Mouse (Mus musculus) MEL (cell line): ENCODE measurements at regions not wholly inside any gene's neighbourhood (a gene's known extent, or its start where the extent isn't known, plus 50 kb on each side); places are given as distances from the start of the nearest gene placed in this dataset.
"Not testable (repeated sequence)": the region's sequence is repeated elsewhere in the genome, so short reads cannot be mapped to it uniquely, and the experiment has no call there.

Experiments used
- DNase-seq: peaks from one replicate; pipeline ENCODE4 v3.0.0; 2011; ENCODE audit warnings: low read depth, low spot score
- H3K27ac ChIP-seq: 2 replicates; pipeline ENCODE4 v1.5.1; 2012; ENCODE audit warnings: low read depth, mild to moderate bottlenecking, control low read depth, low read length, moderate library complexity; ENCODE audit not compliant: control insufficient read depth
- H3K27me3 ChIP-seq, 2 experiments: fragments of 150-350 bp in 1 of 2; sonication (generic) in 1 of 2; 2 replicates each; pipeline ENCODE4 v1.6.1; 2012; ENCODE audit warnings: low read length in 2 of 2, mild to moderate bottlenecking in 2 of 2, improper control_type of control experiment in 1 of 2, moderate library complexity in 1 of 2; ENCODE audit not compliant: insufficient read depth in 2 of 2, control insufficient read depth in 1 of 2
- H3K36me3 ChIP-seq, 2 experiments: 2 replicates each; pipeline ENCODE4 v1.6.1; 2012 to 2014; ENCODE audit warnings: low read length in 2 of 2, improper control_type of control experiment in 1 of 2, inconsistent platforms in 1 of 2, mild to moderate bottlenecking in 1 of 2; ENCODE audit not compliant: insufficient read depth in 2 of 2, control insufficient read depth in 1 of 2
- H3K4me1 ChIP-seq, 2 experiments: fragments of 150-350 bp in 1 of 2; sonication (generic) in 1 of 2; 2 replicates each; pipeline ENCODE4 v1.6.1; 2012; ENCODE audit warnings: low read length in 2 of 2, improper control_type of control experiment in 1 of 2, mild to moderate bottlenecking in 1 of 2; ENCODE audit not compliant: insufficient read depth in 2 of 2, control insufficient read depth in 1 of 2
- H3K4me3 ChIP-seq, 2 experiments: fragments of 150-350 bp in 1 of 2; sonication (generic) in 1 of 2; 2 replicates each; pipeline ENCODE4 v1.5.1; 2012; ENCODE audit warnings: low read depth in 2 of 2, low read length in 2 of 2, mild to moderate bottlenecking in 2 of 2, moderate library complexity in 2 of 2, control low read depth in 1 of 2, improper control_type of control experiment in 1 of 2; ENCODE audit not compliant: control insufficient read depth in 1 of 2, insufficient read depth in 1 of 2
- H3K79me2 ChIP-seq: 2 replicates; pipeline ENCODE4 v1.6.1; 2012; ENCODE audit warnings: mild to moderate bottlenecking, low read length, moderate library complexity; ENCODE audit not compliant: control insufficient read depth, poor library complexity, insufficient read depth
- H3K9ac ChIP-seq: 2 replicates; pipeline ENCODE4 v1.6.1; 2012; ENCODE audit warnings: low read depth, mild to moderate bottlenecking, control low read depth, low read length, moderate library complexity; ENCODE audit not compliant: control insufficient read depth, poor library complexity, severe bottlenecking
- H3K9me3 ChIP-seq: fragments of 150-350 bp; sonication (generic); replicated peaks from 2 replicates; pipeline ENCODE4 v1.6.1; 2012; ENCODE audit warnings: mild to moderate bottlenecking, low read length, improper control_type of control experiment, moderate library complexity; ENCODE audit not compliant: insufficient read depth
- CHD1 ChIP-seq: IDR thresholded peaks from 2 replicates; pipeline ENCODE4 v1.6.1; 2012; ENCODE audit warnings: low read depth, mild to moderate bottlenecking, inconsistent platforms, low read length, improper control_type of control experiment
- CHD2 ChIP-seq: IDR thresholded peaks from 2 replicates; pipeline ENCODE4 v1.6.1; 2011; ENCODE audit warnings: low read length, improper control_type of control experiment
- CTCF ChIP-seq, 3 experiments: IDR thresholded peaks in 2 of 3; conservative IDR thresholded peaks in 1 of 3; 2 replicates each; pipeline ENCODE4 v1.5.1; 2011 to 2012; ENCODE audit warnings: low read length in 3 of 3, low read depth in 2 of 3, mild to moderate bottlenecking in 2 of 3, improper control_type of control experiment in 1 of 3, inconsistent platforms in 1 of 3, mixed read lengths in 1 of 3, moderate library complexity in 1 of 3; ENCODE audit not compliant: control insufficient read depth in 1 of 3, insufficient read depth in 1 of 3, poor library complexity in 1 of 3, severe bottlenecking in 1 of 3
- EP300 ChIP-seq, 2 experiments: IDR thresholded peaks; 2 replicates each; pipeline ENCODE4 v1.6.1; 2011; ENCODE audit warnings: improper control_type of control experiment in 2 of 2, low read length in 2 of 2, low read depth in 1 of 2, mild to moderate bottlenecking in 1 of 2
- ETS1 ChIP-seq: IDR thresholded peaks from 2 replicates; pipeline ENCODE4 v1.6.1; 2012; ENCODE audit warnings: low read depth, mild to moderate bottlenecking, inconsistent platforms, low read length, improper control_type of control experiment, moderate library complexity
- GATA1 ChIP-seq: IDR thresholded peaks from 2 replicates; pipeline ENCODE4 v1.6.1; 2011; ENCODE audit warnings: low read depth, low read length, improper control_type of control experiment
- JUND ChIP-seq: IDR thresholded peaks from 2 replicates; pipeline ENCODE4 v1.6.1; 2011; ENCODE audit warnings: low read depth, mild to moderate bottlenecking, improper control_type of control experiment, low read length
- KAT2A ChIP-seq: conservative IDR thresholded peaks from 2 replicates; pipeline ENCODE4 v1.6.1; 2012; ENCODE audit warnings: low read depth, low read length, improper control_type of control experiment, inconsistent platforms
- MAFK ChIP-seq: IDR thresholded peaks from 2 replicates; pipeline ENCODE4 v1.6.1; 2011; ENCODE audit warnings: low read depth, mild to moderate bottlenecking, low read length, improper control_type of control experiment, borderline replicate concordance
- MAZ ChIP-seq: IDR thresholded peaks from 2 replicates; pipeline ENCODE4 v1.6.1; 2012; ENCODE audit warnings: low read depth, mild to moderate bottlenecking, inconsistent platforms, low read length, improper control_type of control experiment
- MEF2A ChIP-seq: IDR thresholded peaks from 2 replicates; pipeline ENCODE4 v1.6.1; 2014; ENCODE audit warnings: low read depth, mild to moderate bottlenecking, inconsistent platforms, low read length, improper control_type of control experiment; ENCODE audit not compliant: poor library complexity, insufficient replicate concordance, severe bottlenecking; ENCODE audit errors: extremely low read depth
- MXI1 ChIP-seq: IDR thresholded peaks from 2 replicates; pipeline ENCODE4 v1.6.1; 2011; ENCODE audit warnings: mild to moderate bottlenecking, low read depth, low read length, improper control_type of control experiment
- MYB ChIP-seq: IDR thresholded peaks from 2 replicates; pipeline ENCODE4 v1.6.1; 2011; ENCODE audit warnings: mild to moderate bottlenecking, low read depth, low read length, improper control_type of control experiment
- MYC ChIP-seq: IDR thresholded peaks from 2 replicates; pipeline ENCODE4 v1.6.1; 2011; ENCODE audit warnings: low read depth, mild to moderate bottlenecking, low read length, improper control_type of control experiment, moderate library complexity
- POLR2A ChIP-seq, 2 experiments: IDR thresholded peaks; 2 replicates each; pipeline ENCODE4 v1.6.1; 2011 to 2012; ENCODE audit warnings: low read length in 2 of 2, mild to moderate bottlenecking in 2 of 2, control low read depth in 1 of 2, improper control_type of control experiment in 1 of 2, low read depth in 1 of 2, moderate library complexity in 1 of 2; ENCODE audit not compliant: control insufficient read depth in 1 of 2, insufficient read depth in 1 of 2, poor library complexity in 1 of 2
- POLR2AphosphoS2 ChIP-seq: IDR thresholded peaks from 2 replicates; pipeline ENCODE4 v1.6.1; 2011; ENCODE audit warnings: low read length, improper control_type of control experiment
- SMC3 ChIP-seq: IDR thresholded peaks from 2 replicates; pipeline ENCODE4 v1.6.1; 2011; ENCODE audit warnings: low read depth, low read length, improper control_type of control experiment
- TBP ChIP-seq: IDR thresholded peaks from 2 replicates; pipeline ENCODE4 v1.8.0; 2011; ENCODE audit warnings: low read depth, low read length, improper control_type of control experiment
- ZC3H11A ChIP-seq: IDR thresholded peaks from 2 replicates; pipeline ENCODE4 v1.6.1; 2012; ENCODE audit warnings: low read depth, mild to moderate bottlenecking, inconsistent platforms, low read length, improper control_type of control experiment
- ZKSCAN1 ChIP-seq: IDR thresholded peaks from 2 replicates; pipeline ENCODE4 v1.6.1; 2012; ENCODE audit warnings: low read depth, mild to moderate bottlenecking, inconsistent platforms, low read length, improper control_type of control experiment, moderate library complexity
- ZNF384 ChIP-seq: IDR thresholded peaks from 2 replicates; pipeline ENCODE4 v1.6.1; 2012; ENCODE audit warnings: low read depth, mild to moderate bottlenecking, inconsistent platforms, low read length, improper control_type of control experiment

- not testable (repeated sequence) for H3K27ac ChIP-seq, H3K4me1 ChIP-seq, H3K4me3 ChIP-seq, DNase-seq, H3K9ac ChIP-seq, H3K36me3 ChIP-seq, H3K27me3 ChIP-seq, H3K79me2 ChIP-seq, H3K9me3 ChIP-seq
Measured at GRCm38 (mm10) chr8:26645375-26645774, 331.8 kb upstream of the Zfp703 start.

DNA sequence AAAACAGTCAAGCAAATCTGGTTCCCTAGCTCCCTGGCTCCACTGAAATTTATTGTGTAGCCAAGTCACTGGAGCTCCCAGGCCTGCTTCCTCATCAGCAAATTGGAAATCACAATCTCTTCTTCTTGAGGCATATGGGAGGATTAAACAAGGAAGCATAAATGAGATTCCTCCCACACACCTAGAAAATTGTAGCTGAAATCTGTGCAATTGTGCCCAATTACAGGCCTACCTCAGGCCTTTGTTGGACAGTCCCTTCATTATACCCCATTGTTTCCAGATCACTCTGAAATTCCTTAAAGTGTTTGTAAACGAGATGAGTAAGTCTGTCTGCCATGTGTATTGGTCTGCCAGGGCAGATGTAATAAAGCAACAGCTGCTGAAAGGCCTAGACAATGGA, 326.8 kb upstream of the Zfp703 start:
- H3K4me1 ChIP-seq, result no peaks in the 10 kb centered on the region
- no peak overlapping the region for H3K9ac ChIP-seq
- H3K9me3 ChIP-seq, result no peaks in the 10 kb centered on the region
- no peaks in the 10 kb centered on the region for H3K36me3 ChIP-seq
- no peaks in the 10 kb centered on the region for H3K27me3 ChIP-seq
- H3K27ac ChIP-seq, result no peak overlapping the region
- DNase-seq, result no peak
- no peaks in the 10 kb centered on the region for H3K79me2 ChIP-seq
- no peak overlapping the region for H3K4me3 ChIP-seq
- TF ChIP-seq ZKSCAN1 (no peak), ZNF384 (no peak), JUND (no peak), MAFK (no peak), MAZ (no peak), MXI1 (no peak), CHD2 (no peak), MEF2A (no peak), CTCF (IDR thresholded peaks at IDR 0.05 in 2 of 3, conservative IDR thresholded peaks at IDR 0.05 in 1 of 3; ENCODE audit: control insufficient read depth in 1 of 3, insufficient read depth in 1 of 3, low read depth in 2 of 3, low read length in 3 of 3, poor library complexity in 1 of 3, severe bottlenecking in 1 of 3) (no peak), MYB (no peak), GATA1 (no peak), SMC3 (no peak), EP300 (IDR thresholded peaks at IDR 0.05; ENCODE audit: low read depth in 1 of 2, low read length in 2 of 2) (no peak), ZC3H11A (no peak), TBP (no peak)
- TF ChIP-seq, all 39 proteins: peak for 0

DNA sequence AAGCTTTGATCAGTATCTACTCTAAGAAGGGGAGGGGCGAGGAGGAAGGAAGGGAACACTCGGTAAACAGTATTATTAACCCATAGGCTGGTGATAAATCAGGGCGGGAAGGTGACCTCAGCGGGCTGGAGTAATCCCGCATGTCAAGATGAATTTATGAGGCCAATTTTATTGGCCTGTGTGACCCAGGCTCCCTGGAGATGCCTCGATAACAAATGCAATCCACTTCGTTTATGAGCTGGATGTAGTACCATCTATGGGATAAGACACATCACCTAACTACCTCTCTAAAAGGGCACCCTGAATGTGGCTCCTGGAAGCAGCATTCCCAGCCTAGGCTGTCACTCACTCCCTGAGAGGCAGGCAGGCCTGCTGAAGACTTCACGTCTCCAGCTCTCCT, 321.2 kb upstream of the Zfp703 start:
- TF ChIP-seq POLR2A (IDR thresholded peaks at IDR 0.05; ENCODE audit: control insufficient read depth in 1 of 2, insufficient read depth in 1 of 2, low read depth in 1 of 2, low read length in 2 of 2, poor library complexity in 1 of 2), result no peak
- no peak for TF ChIP-seq KAT2A
- no peak for TF ChIP-seq ZC3H11A
- no peak for TF ChIP-seq CHD2
- no peak for TF ChIP-seq MYC
- no peak for TF ChIP-seq ETS1
- TF ChIP-seq POLR2AphosphoS2, result no peak
- no peak for TF ChIP-seq CHD1
- TF ChIP-seq, all 39 proteins: peak for 0
- no peaks in the 10 kb centered on the region for H3K79me2 ChIP-seq
- no peaks in the 10 kb centered on the region for H3K36me3 ChIP-seq
- H3K4me3 ChIP-seq, result no peak overlapping the region
- H3K4me1 ChIP-seq, result no peaks in the 10 kb centered on the region
- no peaks in the 10 kb centered on the region for H3K9me3 ChIP-seq
- no peak overlapping the region for H3K9ac ChIP-seq
- H3K27me3 ChIP-seq, result no peaks in the 10 kb centered on the region
- DNase-seq, result no peak
- H3K27ac ChIP-seq, result no peak overlapping the region
